Mouse (Mus musculus) layer of hippocampus, adult 9-11 months (tissue): ENCODE data around the gene Spred2.
"Not testable (repeated sequence)": the region's sequence is repeated elsewhere in the genome, so short reads cannot be mapped to it uniquely, and the experiment has no call there.

Experiments used
- DNase-seq: peaks from one replicate; pipeline ENCODE4 v3.0.0; 2022

Gene Spred2

DNA sequence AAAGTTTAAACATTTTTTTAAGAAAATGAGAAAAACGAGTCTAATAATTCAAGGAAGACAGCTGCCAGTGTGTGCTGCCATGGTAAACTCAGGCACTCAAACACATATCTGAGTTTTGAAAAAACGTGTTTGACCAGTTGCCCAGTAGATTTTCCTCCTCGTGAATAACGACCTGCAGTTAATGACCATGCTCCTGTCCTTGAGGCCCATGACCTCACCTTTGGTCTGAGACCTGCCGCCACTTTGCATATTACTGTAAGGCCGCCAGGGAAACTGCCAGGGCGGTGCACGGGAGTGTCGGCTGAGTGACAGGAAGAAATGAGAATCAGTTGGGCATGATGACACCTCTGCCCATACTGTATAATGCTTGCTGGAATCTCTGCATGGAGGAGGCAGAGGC, 103.5 kb downstream of the Spred2 start:
- DNase-seq: no peak

DNA sequence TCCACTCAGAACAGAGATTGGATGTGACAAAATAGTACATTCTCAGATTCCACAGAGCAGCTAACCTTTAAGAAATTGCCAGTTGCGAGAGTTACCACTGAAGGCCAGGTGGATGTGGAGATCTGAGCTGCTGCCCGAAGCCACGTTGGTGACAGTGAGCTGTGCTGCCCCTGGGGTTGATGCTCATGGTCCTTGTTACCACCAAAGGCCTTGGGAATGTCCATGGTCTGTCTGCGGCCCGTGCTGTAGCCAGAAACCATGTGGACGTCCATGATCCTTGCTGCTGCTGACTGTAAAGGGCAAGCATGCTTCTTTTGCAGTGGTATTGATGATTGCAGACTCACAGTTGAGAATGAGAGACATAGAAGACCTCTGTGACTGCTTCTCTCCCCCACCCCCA, 104.2 kb downstream of the Spred2 start:
- DNase-seq: no peak

DNA sequence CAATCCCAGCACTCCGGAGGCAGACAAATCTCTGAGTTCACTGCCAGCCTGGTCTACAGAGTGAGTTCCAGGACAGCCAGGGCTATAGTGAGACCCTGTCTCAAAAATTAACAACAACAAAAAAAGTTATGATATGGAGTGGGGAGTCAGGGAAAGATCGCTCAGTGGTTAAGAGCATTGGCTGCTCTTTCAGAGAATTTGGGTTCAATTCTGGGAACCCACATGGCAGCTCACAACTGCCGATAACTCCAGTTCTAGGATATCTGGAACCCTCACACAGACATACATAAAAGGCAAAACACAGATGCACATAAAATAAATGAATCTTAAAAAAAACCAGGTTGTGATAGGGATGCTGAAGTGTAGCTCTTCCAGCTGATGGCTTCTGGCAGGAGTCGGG, 104.8 kb downstream of the Spred2 start:
- DNase-seq: no peak

DNA sequence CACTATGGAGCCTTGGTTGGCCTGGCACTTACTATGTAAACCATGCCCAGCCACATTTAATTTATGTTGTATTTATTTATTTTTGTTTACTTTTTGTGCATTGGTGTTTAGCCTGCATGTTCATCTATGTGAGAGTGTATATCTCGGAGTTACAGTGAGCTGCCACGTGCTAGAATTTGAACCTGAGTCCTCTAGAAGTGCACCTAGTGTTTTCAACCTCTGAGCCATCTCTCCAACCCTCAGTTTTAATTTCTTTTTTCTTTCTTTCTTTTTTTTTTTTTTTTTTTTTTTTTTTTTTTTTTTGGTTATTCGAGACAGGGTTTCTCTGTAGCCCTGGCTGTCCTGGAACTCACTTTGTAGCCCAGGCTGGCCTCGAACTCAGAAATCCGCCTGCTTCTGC, 106.8 kb downstream of the Spred2 start:
- not testable (repeated sequence) for DNase-seq

DNA sequence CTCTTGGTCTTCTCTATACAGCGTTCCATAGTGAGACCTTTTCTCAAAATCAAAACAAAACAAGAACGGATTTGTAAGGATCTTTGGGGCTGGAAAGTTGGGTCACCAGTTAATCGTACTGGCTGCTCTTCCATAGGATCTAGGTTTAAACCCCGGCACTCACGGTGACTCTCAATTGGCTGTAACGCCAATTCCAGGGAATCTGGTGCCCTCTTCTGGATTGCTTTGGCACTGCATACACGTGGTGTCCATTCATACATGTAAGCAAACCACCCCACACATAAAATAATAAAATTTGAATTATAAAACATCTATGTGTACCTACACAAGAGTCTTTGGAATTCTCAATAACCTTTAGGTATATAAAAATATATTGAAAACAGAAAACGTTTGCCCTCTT, 107.4 kb downstream of the Spred2 start:
- no peak for DNase-seq

DNA sequence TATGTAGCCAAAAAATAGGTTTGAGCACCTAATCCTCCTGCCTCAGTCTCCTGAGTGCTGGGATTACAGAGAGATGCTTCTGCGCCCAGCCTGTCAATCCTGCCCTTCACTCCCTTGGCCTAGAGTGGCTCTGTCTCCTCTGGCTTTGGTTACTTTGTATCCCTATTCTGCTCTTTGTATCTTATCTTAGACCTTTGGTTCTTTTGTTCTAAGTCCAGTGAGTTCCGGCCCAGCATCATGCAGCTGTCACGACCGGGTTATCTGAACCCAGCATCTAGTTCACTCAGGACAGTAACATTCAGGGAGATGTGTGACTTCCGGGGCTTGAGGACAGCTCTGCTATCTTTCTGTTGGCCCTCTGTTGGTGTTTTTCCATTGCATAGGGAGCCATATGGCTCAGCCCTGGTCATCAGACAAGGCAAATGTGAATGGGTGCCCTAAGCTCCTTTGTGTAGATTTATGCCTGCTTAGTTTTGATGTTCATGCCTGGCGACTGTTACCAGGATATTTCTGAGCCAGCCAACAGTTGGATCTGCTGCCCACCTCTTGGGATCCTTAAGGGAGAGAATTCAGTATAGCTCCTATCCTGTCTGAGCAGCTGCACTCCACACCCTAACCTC, 109.5 kb downstream of the Spred2 start:
- no peak for DNase-seq

DNA sequence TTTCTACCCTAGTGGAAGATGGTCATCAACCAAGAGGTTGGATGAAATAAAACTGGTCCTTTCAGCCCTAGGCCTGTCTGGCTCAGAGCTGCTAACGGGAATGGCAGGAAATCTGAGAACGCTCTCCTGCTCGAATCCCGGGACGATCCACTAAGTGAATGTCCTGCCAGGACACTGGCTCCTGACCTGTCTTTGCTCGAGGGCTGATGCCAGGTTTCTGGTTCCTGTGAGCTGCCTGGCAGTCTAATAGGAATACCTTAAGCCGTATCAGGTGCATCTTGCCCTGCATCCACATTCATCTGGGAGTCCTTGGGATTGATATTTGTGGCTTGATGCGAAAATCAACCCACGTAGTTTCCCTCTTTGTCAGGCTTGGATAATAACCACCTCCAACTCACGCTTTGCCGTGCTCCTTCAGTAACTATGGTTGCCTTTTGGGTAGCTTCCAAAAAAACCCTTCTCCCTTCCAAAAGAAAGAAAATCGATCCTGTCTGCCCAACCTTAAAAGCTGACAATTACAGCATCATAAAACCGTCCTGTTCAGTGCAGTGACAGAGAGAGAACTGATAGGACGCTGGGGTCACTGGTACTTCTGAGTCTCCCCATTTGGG, 110.3 kb downstream of the Spred2 start:
- no peak for DNase-seq

DNA sequence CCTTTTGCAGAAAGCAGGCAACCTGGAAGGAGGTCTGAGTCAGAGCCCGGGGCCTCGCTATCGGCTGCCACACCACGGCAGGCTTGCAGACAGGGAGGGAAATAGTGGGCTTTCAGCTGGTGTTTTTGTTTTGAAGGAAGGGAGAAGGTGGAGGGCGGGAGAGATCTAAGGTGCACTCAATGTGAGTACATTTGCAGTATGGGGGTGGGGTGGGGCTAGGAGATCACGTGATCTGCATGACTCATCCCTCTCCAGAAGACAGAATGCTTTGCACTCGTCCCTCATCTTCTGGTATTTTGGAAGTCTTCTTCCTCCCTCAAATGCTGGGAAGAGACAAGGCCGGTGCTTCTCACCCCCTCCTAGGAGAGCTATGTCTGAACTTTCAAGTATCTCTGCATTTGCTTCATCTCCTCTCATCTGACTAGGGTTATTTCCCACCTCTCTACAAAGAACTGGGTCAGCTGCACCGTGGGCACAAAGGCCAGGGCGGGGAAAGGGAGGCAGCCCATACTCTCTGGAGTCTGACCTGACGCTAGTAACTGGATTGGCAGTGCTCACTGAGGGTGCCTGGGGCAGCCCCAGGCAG, 111.3 kb downstream of the Spred2 start:
- peak; percentile 48 for DNase-seq

DNA sequence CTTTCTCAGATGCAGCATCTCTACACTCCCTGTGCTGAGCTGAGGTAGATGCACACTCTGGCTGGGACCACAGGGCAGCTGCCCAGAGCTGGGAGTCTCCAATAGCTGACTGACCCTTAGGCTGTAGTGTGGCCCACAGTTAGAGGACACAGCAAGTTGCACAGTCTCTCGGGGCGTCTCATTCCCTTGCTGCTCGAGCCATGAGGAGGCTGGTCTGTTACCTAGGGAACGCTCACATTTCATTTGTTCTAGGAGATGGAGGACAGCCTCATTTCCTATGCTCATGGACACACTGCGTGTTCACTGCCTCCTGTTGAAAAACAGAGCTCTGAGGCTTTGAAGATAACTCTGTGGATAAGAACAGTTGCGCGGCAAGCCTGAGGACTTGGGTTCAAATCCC, 111.8 kb downstream of the Spred2 start:
- DNase-seq: peak; percentile 55

DNA sequence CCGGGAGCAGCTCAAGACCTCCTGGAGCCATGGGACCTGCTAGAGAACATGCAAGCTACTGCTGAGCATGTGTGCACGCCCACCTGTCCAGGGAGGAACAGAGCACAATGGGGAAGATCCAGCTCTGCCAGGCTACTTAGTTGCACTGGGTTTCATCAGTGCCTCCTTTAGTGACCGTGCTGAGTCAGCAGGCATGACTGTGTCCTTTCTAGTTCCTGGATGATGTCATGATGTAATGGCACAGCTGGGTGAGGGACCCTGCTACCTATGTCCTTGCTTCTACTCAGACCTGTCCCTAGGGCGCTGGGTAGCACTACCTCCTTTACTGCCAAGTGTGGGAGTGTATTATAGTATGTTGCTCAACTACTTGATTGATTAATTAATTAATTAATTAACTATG, 113.6 kb downstream of the Spred2 start:
- DNase-seq: no peak

DNA sequence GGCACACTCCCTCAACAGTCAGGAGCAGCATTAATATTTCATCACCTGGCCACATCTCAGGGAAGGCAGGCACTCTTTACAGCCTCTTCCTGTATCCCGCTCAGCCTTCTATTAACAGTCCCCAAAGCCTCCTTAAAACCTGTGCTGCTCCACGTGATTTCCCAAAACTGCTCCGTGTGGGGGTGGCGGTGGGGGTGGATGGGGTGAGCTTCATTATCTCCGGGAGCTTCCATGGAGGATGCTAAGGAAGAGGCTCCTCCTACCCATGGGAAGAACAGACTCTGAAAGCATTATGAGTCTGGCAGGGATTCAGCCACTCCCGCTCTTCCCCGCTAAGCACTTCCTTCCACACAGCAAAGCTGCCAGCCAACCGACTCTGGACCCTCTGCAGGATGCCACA, 114.5 kb downstream of the Spred2 start:
- DNase-seq: peak; percentile 72

DNA sequence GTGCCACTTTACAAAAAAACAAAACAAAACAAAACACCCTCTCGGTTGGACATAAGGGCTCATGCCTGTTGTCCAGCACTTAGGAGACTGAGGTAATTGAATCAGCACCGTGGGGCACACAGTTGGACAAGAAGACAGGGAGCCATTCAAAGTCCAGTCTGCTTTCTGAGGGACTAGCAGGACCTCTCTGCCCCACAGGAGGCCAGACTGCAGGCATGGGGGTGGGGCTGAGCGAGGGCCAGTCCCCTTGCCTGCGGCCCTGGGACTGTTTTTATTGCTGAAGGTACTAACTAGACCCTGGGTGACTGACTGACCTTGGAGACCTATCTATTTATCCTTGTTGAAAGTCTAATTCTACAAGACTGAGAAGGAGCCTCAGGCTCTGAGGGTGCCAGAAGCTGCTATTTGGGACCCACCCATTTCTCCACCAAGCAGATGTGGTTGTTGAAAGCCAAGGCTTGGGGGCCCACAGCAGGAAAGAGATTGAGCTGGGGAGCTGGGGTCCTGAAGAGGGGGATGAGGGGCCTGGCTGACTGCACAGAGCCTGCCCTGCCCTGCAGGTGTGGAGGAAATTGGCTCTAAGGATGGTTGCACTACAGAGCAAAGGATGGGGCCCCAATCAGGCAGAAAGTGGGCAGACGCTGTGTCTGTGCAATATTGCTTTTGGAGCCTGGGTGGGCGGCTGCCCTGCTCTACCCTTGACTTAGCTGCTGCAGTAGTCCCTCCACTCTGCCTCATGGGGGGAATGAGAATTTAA, 117.2 kb downstream of the Spred2 start:
- no peak for DNase-seq

DNA sequence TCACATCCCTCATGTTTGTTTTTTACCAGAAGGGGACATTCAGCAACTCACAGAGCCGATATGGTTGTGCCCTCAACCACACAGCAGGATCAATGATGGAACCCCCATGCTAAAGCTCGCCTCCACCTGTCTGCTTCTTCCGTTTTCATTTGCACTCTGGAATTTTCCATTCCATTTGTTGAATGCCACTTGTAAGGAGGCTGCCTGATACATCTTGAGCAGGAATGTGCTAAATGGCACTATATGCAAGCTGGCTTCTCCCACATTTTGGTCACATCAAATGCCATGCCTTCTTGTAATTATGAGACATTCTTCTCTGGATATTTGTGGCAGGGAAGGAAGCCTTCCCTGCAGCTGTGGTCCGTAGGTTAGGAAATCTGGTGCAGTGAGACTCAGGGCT, 117.9 kb downstream of the Spred2 start:
- DNase-seq: peak; percentile 75

DNA sequence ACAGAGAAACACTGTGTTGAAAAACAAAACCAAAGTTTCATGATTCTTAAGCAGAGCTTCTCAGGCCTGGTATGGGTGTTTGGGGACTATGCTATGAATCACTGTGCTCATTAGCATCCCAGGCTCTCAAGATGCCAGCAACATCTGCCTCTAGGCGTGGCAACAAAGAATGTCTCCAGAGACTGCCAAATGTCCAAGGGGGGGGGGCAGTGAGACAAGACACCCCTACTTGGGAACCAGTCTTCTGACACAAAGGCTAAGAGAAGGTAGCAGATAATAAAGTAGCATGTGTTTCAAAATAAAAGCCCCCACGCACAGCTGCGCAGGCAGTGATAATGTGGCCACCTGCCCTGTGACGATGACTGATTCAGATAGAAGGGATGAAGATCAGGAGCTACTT, 119.1 kb downstream of the Spred2 start:
- DNase-seq: peak; percentile 49

DNA sequence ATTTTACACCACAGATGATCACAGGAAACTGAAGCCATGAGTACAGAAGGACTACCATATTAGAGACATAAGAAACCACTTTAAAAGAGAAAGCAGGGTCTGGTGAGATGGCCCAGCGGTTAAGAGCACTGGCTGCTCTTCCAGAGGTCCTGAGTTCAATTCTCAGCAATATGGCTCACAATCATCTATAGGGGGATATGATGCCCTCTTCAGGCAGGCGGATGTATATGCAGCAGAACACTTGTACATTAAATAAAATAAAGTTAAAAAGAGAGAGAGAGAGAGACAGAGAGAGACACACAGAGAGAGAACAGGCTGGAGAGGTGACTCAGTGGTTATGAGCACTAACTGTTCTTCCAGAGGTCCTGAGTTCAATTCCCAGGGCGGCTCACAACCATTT, 121.4 kb downstream of the Spred2 start:
- DNase-seq: no peak

DNA sequence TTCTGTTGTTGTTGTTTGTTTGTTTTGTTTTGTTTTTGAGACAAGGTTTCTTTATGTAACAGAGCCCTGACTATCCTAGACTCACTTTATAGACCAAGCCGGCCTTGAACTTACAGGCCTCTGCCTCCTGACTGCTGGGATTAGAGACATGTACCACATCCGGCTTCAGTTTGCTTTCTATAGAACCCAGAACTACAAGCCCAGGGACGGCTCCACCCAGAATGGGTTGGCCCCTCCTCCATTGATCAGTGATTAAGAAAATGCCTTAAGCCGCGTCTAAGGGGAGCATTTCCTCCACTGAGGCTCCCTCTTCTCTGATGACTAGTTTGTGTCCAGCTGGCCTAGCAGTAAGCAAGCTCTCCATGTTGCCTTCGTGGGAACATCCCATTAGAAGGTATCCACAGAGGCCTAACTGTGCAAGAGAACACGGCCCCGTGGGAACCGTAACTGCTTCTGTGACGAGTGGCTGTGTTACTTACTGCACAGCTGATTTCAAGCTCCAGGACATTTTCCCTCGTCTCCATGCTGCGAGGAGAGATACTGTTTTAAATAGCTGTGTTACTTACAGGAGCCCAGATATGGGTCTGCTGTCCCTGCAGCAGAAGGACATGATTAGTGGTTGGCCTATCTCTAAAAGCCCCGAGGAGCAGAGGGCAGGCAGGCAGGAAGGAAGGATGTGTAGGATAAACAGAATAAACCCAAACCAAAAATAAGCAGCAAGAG, 128.8 kb downstream of the Spred2 start:
- DNase-seq: no peak

DNA sequence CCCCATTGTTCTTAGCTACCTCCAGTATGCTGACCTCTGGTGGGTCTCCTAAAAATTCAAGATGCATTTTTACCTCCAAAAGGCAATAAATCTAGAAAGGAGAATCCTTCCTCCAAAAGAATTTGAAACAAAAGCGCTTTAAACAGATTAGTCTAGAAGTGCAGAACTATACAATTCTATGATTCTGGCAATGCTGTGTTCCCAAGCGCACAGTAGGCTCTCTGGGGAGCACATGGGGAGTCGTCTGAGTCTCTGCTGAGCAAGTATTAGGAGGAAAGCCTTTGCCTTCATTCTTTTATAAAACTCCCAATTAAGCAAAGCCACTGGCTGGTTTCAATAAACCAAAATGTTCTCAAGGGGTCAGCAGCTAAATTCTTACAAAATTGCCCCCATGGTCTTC, 129.8 kb downstream of the Spred2 start:
- no peak for DNase-seq

DNA sequence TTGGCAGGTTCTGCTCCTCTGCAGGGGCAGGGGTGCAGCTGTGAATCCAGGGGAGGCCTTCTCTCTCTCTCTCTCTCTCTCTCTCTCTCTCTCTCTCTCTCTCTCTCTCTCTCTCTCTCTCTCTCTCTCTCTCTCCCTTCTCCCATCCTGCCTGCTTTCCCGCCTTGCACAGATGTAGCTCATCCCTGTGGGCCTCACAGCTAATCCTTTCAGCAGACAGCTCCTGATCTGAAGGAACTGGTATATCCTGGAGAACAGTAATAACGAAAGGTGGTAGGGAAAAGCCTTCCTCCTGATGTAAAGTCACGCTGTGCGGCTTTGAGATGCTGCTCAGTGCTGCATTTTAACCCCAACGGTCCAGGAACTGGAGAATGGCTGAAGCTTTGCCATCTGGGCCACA, 130.4 kb downstream of the Spred2 start:
- no peak for DNase-seq

DNA sequence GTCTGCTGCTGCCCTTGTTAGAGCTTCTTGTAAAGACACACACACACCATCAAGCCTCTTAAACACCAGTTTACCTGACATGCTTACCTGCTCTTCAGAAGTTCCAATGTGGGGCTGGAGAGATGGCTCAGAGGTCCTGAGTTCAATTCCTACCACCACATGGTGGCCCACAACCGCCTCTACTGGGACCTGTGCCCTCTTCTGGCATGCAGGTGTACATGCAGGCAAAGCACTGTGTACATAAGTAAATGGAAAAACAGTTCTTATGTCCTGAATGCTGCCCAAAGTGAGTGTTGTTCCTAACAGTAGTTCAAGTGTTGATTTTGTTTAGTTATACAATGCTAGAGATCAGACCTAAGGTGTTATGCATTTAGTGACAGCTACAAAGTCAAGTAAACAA, 132.0 kb downstream of the Spred2 start:
- DNase-seq: no peak

DNA sequence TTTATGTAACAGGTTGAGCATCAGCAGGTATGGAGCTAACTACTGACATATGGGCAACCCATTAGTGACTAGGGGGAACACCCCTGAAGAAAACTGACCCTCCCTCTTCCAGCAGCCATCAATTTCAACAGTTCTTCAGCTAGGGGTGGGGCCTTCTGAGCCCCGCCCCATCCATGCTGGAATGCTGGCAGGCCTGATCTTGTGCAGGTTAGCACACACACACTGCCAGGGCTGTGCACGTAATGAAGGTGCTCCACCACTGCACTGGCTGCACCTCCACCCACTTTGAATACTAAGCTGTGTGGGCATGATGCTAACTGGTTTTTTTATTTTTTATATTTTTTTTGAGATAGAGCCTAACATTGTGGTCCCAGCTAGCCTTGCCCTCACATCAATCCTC, 133.3 kb downstream of the Spred2 start:
- no peak for DNase-seq

DNA sequence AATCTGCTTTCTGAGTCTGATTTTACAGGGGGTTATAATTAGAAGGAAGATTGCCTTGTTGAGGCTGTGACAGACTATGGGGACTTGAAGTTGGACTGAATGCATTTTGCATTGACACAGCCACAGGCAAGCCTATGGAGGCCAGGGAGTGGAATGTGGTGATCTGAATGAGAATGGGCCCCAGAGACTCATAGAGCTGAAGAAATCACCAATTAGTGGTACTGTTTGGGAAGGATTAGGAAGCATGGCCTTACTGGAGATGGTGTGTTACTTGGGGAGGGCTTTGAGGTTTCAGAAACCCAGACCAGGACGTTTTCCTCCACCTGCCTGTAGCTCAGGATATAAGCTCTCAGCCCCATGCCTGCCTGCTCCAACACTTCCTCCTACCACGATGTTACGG, 135.6 kb downstream of the Spred2 start:
- DNase-seq: no peak

DNA sequence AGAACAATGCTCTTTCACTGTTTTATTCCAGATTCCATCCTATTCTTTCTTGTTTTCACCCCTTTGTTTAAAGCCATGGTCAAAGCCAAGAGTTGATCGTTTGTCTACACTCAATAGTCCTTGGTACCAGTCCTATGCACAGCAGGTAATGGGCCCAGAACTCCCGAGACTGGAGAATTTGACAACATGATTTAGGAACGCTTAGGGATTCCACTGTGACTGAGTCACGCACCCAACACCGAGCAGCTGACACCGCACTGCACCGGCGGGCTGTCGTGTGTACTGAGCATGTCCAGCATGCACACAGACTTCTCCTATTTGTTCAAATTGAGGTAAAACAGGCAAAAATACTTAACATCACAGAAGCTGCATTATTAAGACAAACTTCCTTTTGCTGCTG, 138.6 kb downstream of the Spred2 start:
- not testable (repeated sequence) for DNase-seq

DNA sequence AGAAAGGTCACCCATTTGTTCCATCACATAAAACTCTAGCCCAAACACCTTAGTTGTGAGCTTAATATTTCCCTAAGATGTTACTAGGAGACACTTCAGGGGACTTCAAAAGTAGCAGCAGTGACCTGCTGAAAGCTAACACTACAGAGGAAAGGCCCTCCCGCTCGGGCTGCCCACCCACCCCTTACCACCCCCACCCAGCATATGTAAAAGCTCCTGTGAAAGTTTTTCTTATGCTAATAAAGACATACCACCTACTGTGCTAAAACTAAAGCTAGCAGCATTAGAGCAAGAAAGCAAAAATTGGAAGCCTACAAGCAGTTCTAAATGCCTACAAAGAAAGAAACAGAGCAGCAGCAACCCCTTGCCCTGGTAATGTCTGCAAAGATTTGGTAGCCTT, 139.9 kb downstream of the Spred2 start:
- DNase-seq: not testable (repeated sequence)
